Mouse (Mus musculus): ENCODE measurements around the gene Pde11a. TPM values are rescaled to one million over a fixed set of nuclear protein-coding genes. Genes with fewer than 3 reads are reported as not detected.
A peak's percentile ranks its signal among the peaks of the same experiment; 100 is the strongest.

The Pde11a gene
- under 1 TPM in 1 of 2 experiments, not detected in 1; 0.15 TPM for total RNA-seq (2021)
- long read RNA-seq, experiment 1 = 0 reads
- long read RNA-seq, experiment 2 = 0 reads

- intact Hi-C loops (cut with DNase I) = no loop called here
- DNase-seq = no peak
These were observed at the start of gene Pde11a for GRCm38 (mm10) chr2:76338215-76339156. Gene Pde11a, minus strand, starts transcription at chr2:76338774.

GRCm38 (mm10) chr2:76386531-76386930 is 48.0 kb upstream of the Pde11a start:
- no peak for DNase-seq

DNA sequence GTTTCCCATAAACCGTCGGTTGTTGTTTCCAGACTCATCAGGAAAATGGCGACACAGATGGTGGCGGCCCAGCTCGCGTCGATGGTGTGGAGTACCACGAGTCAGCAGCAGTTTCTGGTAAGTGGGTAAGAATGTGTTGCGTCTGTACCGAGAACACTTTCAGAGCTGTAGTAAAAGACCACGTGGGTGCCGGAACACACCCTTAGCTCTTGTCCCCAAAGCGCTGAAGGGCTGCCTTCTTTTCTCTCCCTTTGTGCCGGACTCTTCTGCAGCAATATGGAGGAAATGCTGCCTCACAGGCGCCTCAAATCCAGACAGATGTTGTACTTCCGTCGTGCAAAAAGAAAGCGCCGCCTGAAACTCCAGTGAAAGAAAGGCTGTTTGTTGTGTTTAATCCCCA is 40.1 kb upstream of the Pde11a start:
- DNase-seq = no peak
- intact Hi-C loops (cut with DNase I) = no loop called here

More at GRCm38 (mm10) chr2:76386531-76386930, 48.0 kb upstream of the Pde11a start:
- intact Hi-C loops (cut with DNase I) = no loop called here

- intact Hi-C loops (cut with DNase I) = no loop called here
- no peak for DNase-seq
These were observed 36.1 kb upstream of the Pde11a start for GRCm38 (mm10) chr2:76374544-76375206.

- intact Hi-C loops (cut with DNase I) = no loop called here
- DNase-seq = no peak
These were observed 33.7 kb upstream of the Pde11a start for GRCm38 (mm10) chr2:76372244-76372643.

DNA sequence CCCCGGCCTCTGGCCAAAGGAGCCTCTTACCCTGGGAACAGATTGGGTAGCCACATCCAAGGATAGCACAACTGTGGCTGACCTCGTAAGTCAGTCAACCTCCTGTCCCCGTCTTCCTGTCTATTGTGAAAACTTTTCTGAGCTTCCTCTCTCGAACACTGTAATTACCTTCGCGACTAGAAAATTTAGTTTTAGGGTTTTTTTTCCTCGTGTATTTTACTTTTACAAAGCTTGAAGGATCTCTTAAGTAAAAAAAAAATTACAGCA is 32.0 kb upstream of the Pde11a start:
- no peak for DNase-seq
- intact Hi-C loops (cut with DNase I) = no loop called here

DNA sequence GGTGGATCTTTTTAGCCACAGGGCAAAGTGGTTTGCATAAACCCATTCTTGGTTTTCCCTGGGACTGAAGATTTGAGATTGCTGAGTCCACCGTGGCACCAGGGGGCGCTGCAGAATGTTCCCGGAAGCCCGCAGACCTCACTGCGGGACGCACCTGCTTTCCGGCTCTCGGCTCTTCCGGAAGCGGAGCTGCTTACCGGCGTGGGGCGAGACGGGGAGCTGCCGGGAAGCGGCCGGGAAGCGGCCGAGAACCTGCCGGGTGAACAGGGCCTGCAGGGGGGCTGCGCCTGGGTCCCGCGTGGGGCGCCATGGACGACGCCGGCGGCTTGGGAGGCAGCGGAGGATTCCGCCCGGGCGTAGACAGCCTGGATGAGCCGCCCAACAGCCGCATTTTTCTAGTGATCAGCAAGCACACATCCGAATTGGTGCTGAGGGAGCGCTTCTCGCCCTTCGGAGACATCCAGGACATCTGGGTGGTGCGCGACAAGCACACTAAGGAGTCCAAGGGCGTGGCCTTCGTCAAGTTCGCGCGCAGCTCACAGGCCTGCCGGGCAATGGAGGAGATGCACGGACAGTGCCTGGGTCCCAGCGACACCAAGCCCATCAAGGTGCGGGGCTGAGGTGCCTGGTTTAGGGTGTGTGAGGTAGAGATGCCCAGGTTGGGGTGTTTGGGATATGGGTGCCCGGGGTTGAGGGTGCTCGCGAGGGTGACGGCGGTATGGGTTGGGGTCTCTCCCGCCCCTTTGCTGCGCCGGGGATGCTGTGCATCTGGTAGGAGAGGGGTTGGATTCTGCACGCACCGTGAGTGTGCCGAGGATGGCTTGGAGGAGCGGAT is 31.5 kb upstream of the Pde11a start, which contains the start of gene Rbm45:
Gene Rbm45, plus strand, starts transcription at position 164 of the 835 bp plus-strand sequence.
- intact Hi-C loops (cut with DNase I) = loop anchor here (2.0 kb wide), 1 partner anchor 249 kb away; no protein-coding TSS in a partner anchor
- DNase-seq = peak; percentile 76 to 80

DNA sequence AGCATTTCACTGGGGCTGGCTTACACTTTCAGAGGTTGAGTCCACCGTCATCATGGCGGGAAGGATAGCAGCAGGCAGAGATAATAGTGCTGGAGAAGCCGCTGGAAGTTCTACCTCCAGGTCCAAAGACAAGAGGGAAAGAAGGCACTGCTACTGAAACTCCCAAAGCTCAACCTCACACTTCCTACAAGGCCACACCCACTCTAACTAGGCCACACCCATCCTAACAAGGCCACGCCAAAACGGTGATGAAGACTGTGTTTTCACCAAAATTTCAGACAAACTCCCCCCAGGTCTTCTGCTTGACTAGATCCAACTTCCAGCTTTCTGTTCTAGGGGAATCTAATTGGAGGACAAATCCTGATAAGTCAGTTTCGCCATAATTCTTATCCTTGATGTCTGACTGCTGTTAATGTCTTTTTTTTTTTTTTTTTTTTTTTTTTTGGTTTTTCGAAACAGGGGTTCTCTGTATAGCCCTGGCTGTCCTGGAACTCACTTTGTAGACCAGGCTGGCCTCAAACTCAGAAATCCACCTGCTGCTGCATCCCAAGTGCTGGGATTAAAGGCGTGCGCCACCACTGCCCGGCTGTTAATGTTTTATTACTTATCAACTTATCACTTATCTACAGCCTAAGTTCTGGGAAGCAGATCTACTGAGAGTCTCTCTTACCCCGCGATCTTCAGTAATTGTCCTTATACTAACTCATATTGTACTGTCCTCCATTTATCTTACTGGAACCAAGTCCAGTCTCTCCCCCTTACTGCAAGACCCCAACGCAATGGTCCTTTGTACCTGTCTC is 30.5 kb upstream of the Pde11a start:
- intact Hi-C loops (cut with DNase I) = loop anchor here (2.0 kb wide), 1 partner anchor 250 kb away; no protein-coding TSS in a partner anchor

GRCm38 (mm10) chr2:76367188-76367922 is 28.8 kb upstream of the Pde11a start:
- intact Hi-C loops (cut with DNase I) = no loop called here

More for the DNA sequence above, 30.5 kb upstream of the Pde11a start:
- no peak for DNase-seq

GRCm38 (mm10) chr2:76365811-76366210 is 27.2 kb upstream of the Pde11a start:
- no peak for DNase-seq
- intact Hi-C loops (cut with DNase I) = no loop called here

More at GRCm38 (mm10) chr2:76367188-76367922, 28.8 kb upstream of the Pde11a start:
- peak; percentile 48 to 68 for DNase-seq

DNA sequence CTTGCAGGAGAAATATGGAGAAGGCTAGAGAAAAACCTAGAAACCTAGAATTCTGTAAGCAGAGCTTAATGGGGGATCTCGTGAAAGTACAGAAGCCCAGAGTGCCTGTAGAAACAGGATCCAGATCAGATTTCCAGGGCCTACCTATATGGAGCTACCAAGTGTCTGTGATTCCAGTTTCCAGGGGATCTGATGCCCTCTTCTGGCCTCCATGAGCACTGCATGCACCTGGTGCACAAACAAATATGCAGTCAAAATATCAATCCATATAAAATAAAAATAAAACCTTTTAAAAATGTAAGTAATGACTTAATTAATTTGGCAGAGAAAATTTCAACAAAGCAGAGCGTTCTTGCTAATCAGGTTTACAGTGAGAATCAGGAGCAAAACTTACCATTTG is 23.5 kb upstream of the Pde11a start:
- intact Hi-C loops (cut with DNase I) = no loop called here
- DNase-seq = no peak

- intact Hi-C loops (cut with DNase I) = no loop called here
- no peak for DNase-seq
These were observed 21.7 kb upstream of the Pde11a start, which contains the start of gene Cyct for GRCm38 (mm10) chr2:76360226-76360625. Gene Cyct, minus strand, starts transcription at chr2:76360450.

GRCm38 (mm10) chr2:76347839-76348238 is 9.3 kb upstream of the Pde11a start:
- DNase-seq = no peak
- intact Hi-C loops (cut with DNase I) = no loop called here

GRCm38 (mm10) chr2:76342146-76342545 is 3.6 kb upstream of the Pde11a start:
- no peak for DNase-seq
- intact Hi-C loops (cut with DNase I) = no loop called here

- intact Hi-C loops (cut with DNase I) = no loop called here
- no peak for DNase-seq
These were observed 4.0 kb downstream of the Pde11a start for GRCm38 (mm10) chr2:76334596-76334995.

DNA sequence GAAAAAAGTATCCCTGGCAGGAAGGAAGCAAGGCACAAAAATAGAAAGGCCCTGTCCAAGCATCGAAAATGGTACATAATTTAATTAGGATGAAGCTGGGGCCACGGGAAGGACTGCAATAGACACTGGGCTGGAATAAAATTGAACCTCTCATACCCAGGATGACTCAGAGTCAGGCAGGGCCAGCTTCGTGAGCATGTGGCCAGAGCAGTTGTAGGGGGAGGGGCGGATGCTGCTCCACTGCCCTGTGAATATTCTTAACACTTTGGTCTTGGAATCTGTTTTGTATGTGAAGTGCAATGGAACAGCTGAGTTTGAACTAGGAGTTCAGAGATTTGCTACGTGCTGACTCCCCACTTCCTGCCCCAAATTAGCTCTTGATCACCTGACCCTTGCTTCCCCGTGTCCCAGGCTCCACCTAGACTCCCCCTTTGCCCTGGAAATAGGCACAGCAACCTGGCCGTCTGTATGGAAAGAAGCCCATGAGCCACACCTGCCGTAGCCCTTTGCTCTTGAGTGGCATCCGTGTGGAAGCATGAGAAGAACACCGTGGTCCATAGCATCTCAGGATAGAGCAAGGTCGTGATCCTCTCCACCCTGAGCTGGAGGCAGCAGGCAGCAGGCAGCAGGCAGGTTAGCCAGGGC is 6.3 kb downstream of the Pde11a start:
- intact Hi-C loops (cut with DNase I) = no loop called here

GRCm38 (mm10) chr2:76330081-76330480 is 8.5 kb downstream of the Pde11a start:
- intact Hi-C loops (cut with DNase I) = no loop called here
- no peak for DNase-seq

More for the DNA sequence above, 6.3 kb downstream of the Pde11a start:
- DNase-seq = no peak

GRCm38 (mm10) chr2:76326161-76326560 is 12.4 kb downstream of the Pde11a start:
- intact Hi-C loops (cut with DNase I) = no loop called here
- DNase-seq = no peak

All from gastrocnemius, postnatal 36 days (tissue).